Mouse (Mus musculus) cerebellum, postnatal 25 days (tissue): Measurements from ENCODE around the gene Rbms3.

Source experiments
- DNase-seq, 2 experiments: peaks; one replicate each; pipeline ENCODE4 v3.0.0; 2021; ENCODE audit warnings: mixed read lengths in 2 of 2

Gene Rbms3

GRCm38 (mm10) chr9:117169196-117169595 is 460.5 kb downstream of the Rbms3 start:
- DNase-seq = peak; percentile 43 to 64

GRCm38 (mm10) chr9:117163143-117163542 is 466.6 kb downstream of the Rbms3 start:
- DNase-seq = peak in 1 of 2 experiments; percentile 8

- DNase-seq = no peak
Measured at GRCm38 (mm10) chr9:117161150-117161549, 468.6 kb downstream of the Rbms3 start.

- no peak for DNase-seq
Measured at GRCm38 (mm10) chr9:117156330-117156905, 473.3 kb downstream of the Rbms3 start.

GRCm38 (mm10) chr9:117154590-117154989 is 475.1 kb downstream of the Rbms3 start:
- DNase-seq = no peak

- no peak for DNase-seq
Measured at GRCm38 (mm10) chr9:117153686-117154274, 475.9 kb downstream of the Rbms3 start.

GRCm38 (mm10) chr9:117151951-117152350 is 477.8 kb downstream of the Rbms3 start:
- DNase-seq = no peak

GRCm38 (mm10) chr9:117144057-117144723 is 485.5 kb downstream of the Rbms3 start:
- DNase-seq = peak; percentile 34 to 54

- DNase-seq = no peak
Measured at GRCm38 (mm10) chr9:117139971-117140370, 489.7 kb downstream of the Rbms3 start.

GRCm38 (mm10) chr9:117136410-117136809 is 493.3 kb downstream of the Rbms3 start:
- DNase-seq = no peak

- no peak for DNase-seq
Measured at GRCm38 (mm10) chr9:117134043-117134442, 495.7 kb downstream of the Rbms3 start.

- DNase-seq = no peak
Measured at GRCm38 (mm10) chr9:117126816-117127215, 502.9 kb downstream of the Rbms3 start.

GRCm38 (mm10) chr9:117125844-117126243 is 503.9 kb downstream of the Rbms3 start:
- no peak for DNase-seq

- no peak for DNase-seq
Measured at GRCm38 (mm10) chr9:117121572-117121971, 508.1 kb downstream of the Rbms3 start.

GRCm38 (mm10) chr9:117117181-117117729 is 512.5 kb downstream of the Rbms3 start:
- peak in 1 of 2 experiments; percentile 12 for DNase-seq

GRCm38 (mm10) chr9:117115609-117116008 is 514.1 kb downstream of the Rbms3 start:
- no peak for DNase-seq

GRCm38 (mm10) chr9:117113592-117113991 is 516.1 kb downstream of the Rbms3 start:
- no peak for DNase-seq

- DNase-seq = no peak
Measured at GRCm38 (mm10) chr9:117107926-117108325, 521.8 kb downstream of the Rbms3 start.

- no peak for DNase-seq
Measured at GRCm38 (mm10) chr9:117102198-117102930, 527.3 kb downstream of the Rbms3 start.

GRCm38 (mm10) chr9:117100181-117100580 is 529.5 kb downstream of the Rbms3 start:
- no peak for DNase-seq

- no peak for DNase-seq
Measured at GRCm38 (mm10) chr9:117093551-117093950, 536.2 kb downstream of the Rbms3 start.

- DNase-seq = no peak
Measured at GRCm38 (mm10) chr9:117092177-117092555, 537.5 kb downstream of the Rbms3 start.
